Mouse (Mus musculus) heart, postnatal 0 days (tissue): ENCODE results near the gene Catsperd.

Source experiments
- CTCF ChIP-seq: IDR thresholded peaks from 2 replicates; pipeline ENCODE4 v1.5.1; 2016; ENCODE audit warnings: antibody characterized with exemption, control low read depth, low read depth
- EP300 ChIP-seq: IDR thresholded peaks from 2 replicates; pipeline ENCODE4 v1.6.1; 2016; ENCODE audit warnings: antibody characterized with exemption, low read depth

GRCm38 (mm10) chr17:56605431-56605830, 22.5 kb upstream of the Catsperd start:
- TF ChIP-seq CTCF, result no peak
- no peak for TF ChIP-seq EP300
